Mouse (Mus musculus) lung, embryonic 15.5 days (tissue): ENCODE measurements around the gene Ltbp3. TPM values are rescaled to one million over a fixed set of nuclear protein-coding genes. Genes with fewer than 3 reads are reported as not detected.
A peak's percentile ranks its signal among the peaks of the same experiment; 100 is the strongest.

ENCODE experiments used
- ATAC-seq: fragments of 200-750 bp; cut with Nextera tagmentation; 2 replicates; pipeline ENCODE4 v1.8.0; 2017; ENCODE audit warnings: moderate number of reproducible peaks, borderline replicate concordance; ENCODE audit not compliant: low FRiP score, low TSS enrichment; ENCODE audit errors: extremely low read depth
- H3K27ac ChIP-seq: fragments of 300-500 bp; sonication (generic); 2 replicates; pipeline ENCODE4 v1.5.1; 2015; ENCODE audit warnings: moderate library complexity, mild to moderate bottlenecking, inconsistent platforms
- H3K27me3 ChIP-seq: fragments of 300-500 bp; sonication (generic); 2 replicates; pipeline ENCODE4 v1.6.1; 2015; ENCODE audit warnings: inconsistent platforms
- H3K36me3 ChIP-seq: fragments of 300-500 bp; sonication (generic); 2 replicates; pipeline ENCODE4 v1.6.1; 2015; ENCODE audit warnings: inconsistent platforms
- H3K4me1 ChIP-seq: fragments of 300-500 bp; sonication (generic); 2 replicates; pipeline ENCODE4 v1.6.1; 2015; ENCODE audit warnings: inconsistent platforms
- H3K4me2 ChIP-seq: fragments of 300-500 bp; sonication (generic); 2 replicates; pipeline ENCODE4 v1.6.1; 2015; ENCODE audit warnings: inconsistent platforms, mild to moderate bottlenecking, moderate library complexity
- H3K4me3 ChIP-seq: fragments of 300-500 bp; sonication (generic); 2 replicates; pipeline ENCODE4 v1.5.1; 2015; ENCODE audit warnings: mild to moderate bottlenecking, inconsistent platforms
- H3K9ac ChIP-seq: fragments of 300-500 bp; sonication (generic); 2 replicates; pipeline ENCODE4 v1.6.1; 2015; ENCODE audit warnings: inconsistent platforms
- H3K9me3 ChIP-seq: fragments of 300-500 bp; sonication (generic); 2 replicates; pipeline ENCODE4 v1.6.1; 2016; ENCODE audit warnings: inconsistent platforms
- WGBS: fragments of 180-500 bp; shearing (Covaris S2); methylation state at CpG from one replicate; pipeline ENCODE4 v1.1.7; 2015; 5-methylcytosine and 5-hydroxymethylcytosine counted together
- polyA plus RNA-seq: library from polyadenylated mRNA; unstranded; fragments of >200 nt; fragmentation: Nextera tagmentation; extraction: Ambion mirVana; gene quantifications from 2 replicates; pipeline ENCODE4 v1.2.1, GENCODE M21; 2015

Gene Ltbp3
- 47.2 and 54.9 TPM in 2 replicates for polyA plus RNA-seq

GRCm38 (mm10) chr19:5740320-5741317 lies at the start of gene Ltbp3:
Gene Ltbp3 (plus strand): TSS chr19:5740904.
- H3K4me2 ChIP-seq, result peak within 1 kb of the TSS; percentile 92
- H3K9me3 ChIP-seq, result no peaks in the 10 kb centered on the region
- H3K4me1 ChIP-seq, result peaks cover 46% of the 10 kb centered on the region
- H3K27me3 ChIP-seq, result peaks cover 7% of the 10 kb centered on the region
- WGBS, result 14% methylated on average over 13 of the region's 14 CpGs
- H3K27ac ChIP-seq, result peak within 1 kb of the TSS; percentile 99
- H3K9ac ChIP-seq, result peak within 1 kb of the TSS; percentile 85
- peak; percentile 85 for ATAC-seq
- no peaks in the 10 kb centered on the region for H3K36me3 ChIP-seq
- peak within 1 kb of the TSS; percentile 71 for H3K4me3 ChIP-seq

GRCm38 (mm10) chr19:5691601-5692000 lies 49.1 kb upstream of the Ltbp3 start:
- Histone ChIP-seq H3K4me1 (peaks cover 54% of the 10 kb centered on the region), H3K4me3 (peak overlapping the region; percentile 87), H3K9me3 (no peaks in the 10 kb centered on the region), H3K4me2 (peak overlapping the region; percentile 92), H3K36me3 (peaks cover 34% of the 10 kb centered on the region), H3K27ac (peak overlapping the region; percentile 76), H3K9ac (peak overlapping the region; percentile 95), H3K27me3 (no peaks in the 10 kb centered on the region)
- ATAC-seq, result no peak
- WGBS, result 61% methylated on average over 5 of the region's 5 CpGs

- no peaks in the 10 kb centered on the region for H3K9me3 ChIP-seq
- no peaks in the 10 kb centered on the region for H3K27me3 ChIP-seq
- H3K36me3 ChIP-seq, result peaks cover 41% of the 10 kb centered on the region
- H3K4me3 ChIP-seq, result peak overlapping the region; percentile 87
- H3K4me1 ChIP-seq, result peaks cover 52% of the 10 kb centered on the region
- no peak for ATAC-seq
- peak overlapping the region; percentile 95 for H3K9ac ChIP-seq
- 55% methylated on average over 10 of the region's 10 CpGs for WGBS
- peak overlapping the region; percentile 92 for H3K4me2 ChIP-seq
- peak overlapping the region; percentile 77 for H3K27ac ChIP-seq
Measured at GRCm38 (mm10) chr19:5692086-5692912, 48.4 kb upstream of the Ltbp3 start.

GRCm38 (mm10) chr19:5692913-5693396 lies 47.7 kb upstream of the Ltbp3 start:
- no peaks in the 10 kb centered on the region for H3K9me3 ChIP-seq
- H3K36me3 ChIP-seq, result peaks cover 48% of the 10 kb centered on the region
- H3K9ac ChIP-seq, result peak overlapping the region; percentile 95; the same call in 1 of the 2 replicates
- WGBS, result 50% methylated on average over 10 of the region's 10 CpGs
- no peaks in the 10 kb centered on the region for H3K27me3 ChIP-seq
- peak overlapping the region; percentile 92 for H3K4me2 ChIP-seq
- peak overlapping the region; percentile 77 for H3K27ac ChIP-seq
- H3K4me3 ChIP-seq, result peak overlapping the region; percentile 87
- peaks cover 45% of the 10 kb centered on the region for H3K4me1 ChIP-seq
- no peak for ATAC-seq

- no peak overlapping the region for H3K9ac ChIP-seq
- peaks cover 44% of the 10 kb centered on the region for H3K4me1 ChIP-seq
- no peak overlapping the region for H3K4me3 ChIP-seq
- 74% methylated on average over 6 of the region's 6 CpGs for WGBS
- no peaks in the 10 kb centered on the region for H3K27me3 ChIP-seq
- no peaks in the 10 kb centered on the region for H3K9me3 ChIP-seq
- no peak overlapping the region for H3K27ac ChIP-seq
- ATAC-seq, result no peak
- peak overlapping the region; percentile 92 for H3K4me2 ChIP-seq
- H3K36me3 ChIP-seq, result peaks cover 56% of the 10 kb centered on the region
Measured at GRCm38 (mm10) chr19:5693801-5694200, 46.9 kb upstream of the Ltbp3 start.

GRCm38 (mm10) chr19:5695849-5696462 lies 44.7 kb upstream of the Ltbp3 start:
- H3K4me2 ChIP-seq, result no peak overlapping the region
- H3K9ac ChIP-seq, result no peak overlapping the region
- H3K27ac ChIP-seq, result no peak overlapping the region
- peaks cover 77% of the 10 kb centered on the region for H3K36me3 ChIP-seq
- ATAC-seq, result no peak
- H3K9me3 ChIP-seq, result no peaks in the 10 kb centered on the region
- peaks cover 35% of the 10 kb centered on the region for H3K4me1 ChIP-seq
- 32% methylated on average over 41 of the region's 41 CpGs for WGBS
- no peaks in the 10 kb centered on the region for H3K27me3 ChIP-seq
- H3K4me3 ChIP-seq, result no peak overlapping the region

GRCm38 (mm10) chr19:5704163-5704800 lies 36.4 kb upstream of the Ltbp3 start, which contains the start of gene Kcnk7:
Gene Kcnk7 (plus strand): TSS chr19:5704367.
- H3K9ac ChIP-seq, result no peak within 1 kb of the TSS
- H3K4me2 ChIP-seq, result no peak within 1 kb of the TSS
- H3K36me3 ChIP-seq, result peaks cover 57% of the 10 kb centered on the region
- H3K4me1 ChIP-seq, result peaks cover 16% of the 10 kb centered on the region
- peak within 1 kb of the TSS; percentile 65 for H3K27ac ChIP-seq
- H3K9me3 ChIP-seq, result no peaks in the 10 kb centered on the region
- 58% methylated on average over 17 of the region's 17 CpGs for WGBS
- no peaks in the 10 kb centered on the region for H3K27me3 ChIP-seq
- 0 out of 2 replicates have a peak, but pooled peaks have one; percentile 12 for ATAC-seq
- H3K4me3 ChIP-seq, result no peak within 1 kb of the TSS

GRCm38 (mm10) chr19:5704801-5705571 lies 35.7 kb upstream of the Ltbp3 start:
- ATAC-seq, result peak; percentile 66
- Histone ChIP-seq H3K9me3 (no peaks in the 10 kb centered on the region), H3K4me3 (no peak overlapping the region), H3K36me3 (peaks cover 55% of the 10 kb centered on the region), H3K27me3 (no peaks in the 10 kb centered on the region), H3K27ac (peak overlapping the region; percentile 65), H3K9ac (no peak overlapping the region), H3K4me1 (peaks cover 16% of the 10 kb centered on the region), H3K4me2 (no peak overlapping the region)
- 35% methylated on average over 10 of the region's 10 CpGs for WGBS

GRCm38 (mm10) chr19:5710068-5710467 lies 30.6 kb upstream of the Ltbp3 start:
- Histone ChIP-seq H3K4me2 (no peak overlapping the region), H3K36me3 (peaks cover 36% of the 10 kb centered on the region)
- WGBS, result 96% methylated on average over 6 of the region's 6 CpGs

GRCm38 (mm10) chr19:5710581-5710980 lies 30.1 kb upstream of the Ltbp3 start:
- Histone ChIP-seq H3K9ac (no peak overlapping the region), H3K9me3 (no peaks in the 10 kb centered on the region), H3K27ac (no peak overlapping the region), H3K4me3 (no peak overlapping the region), H3K36me3 (peaks cover 36% of the 10 kb centered on the region), H3K4me2 (no peak overlapping the region), H3K27me3 (no peaks in the 10 kb centered on the region), H3K4me1 (peaks cover 23% of the 10 kb centered on the region)
- 88% methylated on average over 8 of the region's 8 CpGs for WGBS
- ATAC-seq, result no peak

More at GRCm38 (mm10) chr19:5710068-5710467, 30.6 kb upstream of the Ltbp3 start:
- Histone ChIP-seq H3K4me1 (peaks cover 24% of the 10 kb centered on the region), H3K4me3 (no peak overlapping the region), H3K9ac (no peak overlapping the region), H3K27ac (no peak overlapping the region), H3K27me3 (no peaks in the 10 kb centered on the region), H3K9me3 (no peaks in the 10 kb centered on the region)
- ATAC-seq, result no peak
